Mouse (Mus musculus): Measurements from ENCODE around the gene Washc4. TPM values are rescaled to one million over a fixed set of nuclear protein-coding genes. Genes with fewer than 3 reads are reported as not detected.

Washc4 gene
- polyA plus RNA-seq, 1 experiment from 2014 or later, result 23.9 TPM

- no peak for ATAC-seq (ENCODE audit: extremely low read depth, insufficient number of reproducible peaks, low FRiP score, low TSS enrichment)
- WGBS, result 85% methylated on average over 12 of the region's 12 CpGs
- Histone ChIP-seq H3K27ac (replicated peaks) (no peak overlapping the region), H3K9ac (no peak overlapping the region), H3K4me1 (no peaks in the 10 kb centered on the region), H3K9me3 (no peaks in the 10 kb centered on the region), H3K4me3 (no peak overlapping the region), H3K4me2 (no peak overlapping the region), H3K36me3 (peaks cover 79% of the 10 kb centered on the region), H3K27me3 (replicated peaks) (no peaks in the 10 kb centered on the region)
These were observed 81.3 kb downstream of the Washc4 start for GRCm38 (mm10) chr10:83624841-83625240.

DNA sequence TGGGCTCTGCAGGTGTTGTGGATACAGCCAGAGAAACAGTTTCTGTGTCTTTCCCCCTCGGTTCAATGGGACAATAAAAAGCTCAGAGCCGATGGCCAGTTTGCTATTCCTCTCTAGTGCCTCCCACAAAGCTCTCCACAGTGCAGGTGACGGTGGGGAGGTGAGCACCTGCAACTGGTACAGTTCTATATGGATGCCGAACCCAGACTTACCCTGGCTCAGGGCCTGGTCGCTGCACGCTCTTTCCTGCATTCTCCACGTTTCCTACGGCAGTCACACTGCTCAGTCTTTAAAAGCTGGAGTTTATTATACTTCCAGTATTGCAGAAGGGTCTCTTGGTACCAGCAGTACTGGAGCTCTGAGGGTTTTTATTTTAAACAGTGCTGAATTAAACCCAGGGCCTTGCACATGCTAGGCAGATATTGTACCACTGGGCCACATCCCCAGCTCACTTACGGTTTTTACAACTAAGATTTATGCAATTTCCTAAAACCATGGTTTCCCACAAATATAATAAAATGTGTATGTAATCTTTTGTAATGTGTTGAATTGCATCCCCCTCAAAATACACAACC lies 83.6 kb downstream of the Washc4 start:
- no peaks in the 10 kb centered on the region for H3K9me3 ChIP-seq
- H3K4me2 ChIP-seq, result no peak overlapping the region
- H3K27ac ChIP-seq (replicated peaks), result no peak overlapping the region
- peaks cover 10% of the 10 kb centered on the region for H3K4me1 ChIP-seq
- no peak overlapping the region for H3K9ac ChIP-seq
- peaks cover 66% of the 10 kb centered on the region for H3K36me3 ChIP-seq
- ATAC-seq (ENCODE audit: extremely low read depth, insufficient number of reproducible peaks, low FRiP score, low TSS enrichment), result no peak
- H3K27me3 ChIP-seq (replicated peaks), result no peaks in the 10 kb centered on the region
- no peak overlapping the region for H3K4me3 ChIP-seq
- 92% methylated on average over 9 of the region's 9 CpGs for WGBS

DNA sequence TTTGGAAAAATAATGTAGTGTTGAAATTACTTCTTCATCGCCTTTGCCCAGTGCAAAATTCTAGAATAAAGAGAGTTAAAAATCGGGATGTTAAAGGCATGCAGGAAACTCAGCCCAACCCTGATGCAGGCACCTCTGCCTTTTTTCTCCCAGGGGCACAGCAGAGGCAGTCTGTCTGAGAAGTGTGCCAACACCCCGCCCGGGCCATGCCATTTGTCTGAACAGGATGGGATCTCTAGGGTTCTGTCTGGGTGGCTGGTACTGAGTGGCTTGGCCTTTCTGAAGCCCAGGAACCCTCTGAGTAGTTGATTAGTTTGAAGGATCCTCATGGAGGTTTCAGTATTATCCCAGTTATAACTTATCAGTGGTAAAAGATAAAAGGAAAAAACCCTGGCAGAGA lies 84.7 kb downstream of the Washc4 start:
- WGBS, result 83% methylated on average over 4 of the region's 4 CpGs
- ATAC-seq (ENCODE audit: extremely low read depth, insufficient number of reproducible peaks, low FRiP score, low TSS enrichment), result no peak
- Histone ChIP-seq H3K4me1 (peaks cover 10% of the 10 kb centered on the region), H3K9me3 (no peaks in the 10 kb centered on the region), H3K9ac (no peak overlapping the region), H3K4me3 (no peak overlapping the region), H3K36me3 (peaks cover 61% of the 10 kb centered on the region), H3K27ac (replicated peaks) (no peak overlapping the region), H3K4me2 (no peak overlapping the region), H3K27me3 (replicated peaks) (no peaks in the 10 kb centered on the region)

- ATAC-seq (ENCODE audit: extremely low read depth, insufficient number of reproducible peaks, low FRiP score, low TSS enrichment), result no peak
- peaks cover 12% of the 10 kb centered on the region for H3K4me1 ChIP-seq
- 82% methylated on average over 12 of the region's 12 CpGs for WGBS
- H3K4me2 ChIP-seq, result no peak overlapping the region
- no peak overlapping the region for H3K27ac ChIP-seq (replicated peaks)
- H3K27me3 ChIP-seq (replicated peaks), result no peaks in the 10 kb centered on the region
- H3K9me3 ChIP-seq, result no peaks in the 10 kb centered on the region
- H3K36me3 ChIP-seq, result peaks cover 58% of the 10 kb centered on the region
- no peak overlapping the region for H3K4me3 ChIP-seq
- no peak overlapping the region for H3K9ac ChIP-seq
These were observed 85.7 kb downstream of the Washc4 start for GRCm38 (mm10) chr10:83629190-83629781.

DNA sequence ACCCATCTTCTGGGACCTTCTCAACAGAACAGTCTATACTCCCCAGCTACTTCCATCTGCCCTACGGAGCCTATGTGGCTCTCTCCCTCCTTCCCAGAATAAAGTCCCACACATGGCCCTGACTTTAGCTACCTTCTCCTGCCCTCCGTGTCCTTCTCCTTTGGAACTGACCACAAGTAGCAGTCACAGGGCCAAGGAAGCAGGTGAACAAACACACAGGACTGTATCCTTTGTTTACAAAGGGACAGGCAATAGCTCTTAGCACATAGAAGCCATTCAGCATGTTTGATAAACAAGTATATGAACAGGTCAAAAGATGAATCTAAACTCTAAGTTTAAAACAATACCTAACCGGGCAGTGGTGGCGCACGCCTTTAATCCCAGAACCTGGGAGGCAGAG lies 86.3 kb downstream of the Washc4 start:
- H3K4me3 ChIP-seq, result no peak overlapping the region
- H3K4me1 ChIP-seq, result peaks cover 18% of the 10 kb centered on the region
- no peaks in the 10 kb centered on the region for H3K9me3 ChIP-seq
- H3K4me2 ChIP-seq, result no peak overlapping the region
- H3K9ac ChIP-seq, result no peak overlapping the region
- no peaks in the 10 kb centered on the region for H3K27me3 ChIP-seq (replicated peaks)
- H3K27ac ChIP-seq (replicated peaks), result no peak overlapping the region
- 90% methylated on average over 5 of the region's 5 CpGs for WGBS
- peaks cover 57% of the 10 kb centered on the region for H3K36me3 ChIP-seq
- no peak for ATAC-seq (ENCODE audit: extremely low read depth, insufficient number of reproducible peaks, low FRiP score, low TSS enrichment)

DNA sequence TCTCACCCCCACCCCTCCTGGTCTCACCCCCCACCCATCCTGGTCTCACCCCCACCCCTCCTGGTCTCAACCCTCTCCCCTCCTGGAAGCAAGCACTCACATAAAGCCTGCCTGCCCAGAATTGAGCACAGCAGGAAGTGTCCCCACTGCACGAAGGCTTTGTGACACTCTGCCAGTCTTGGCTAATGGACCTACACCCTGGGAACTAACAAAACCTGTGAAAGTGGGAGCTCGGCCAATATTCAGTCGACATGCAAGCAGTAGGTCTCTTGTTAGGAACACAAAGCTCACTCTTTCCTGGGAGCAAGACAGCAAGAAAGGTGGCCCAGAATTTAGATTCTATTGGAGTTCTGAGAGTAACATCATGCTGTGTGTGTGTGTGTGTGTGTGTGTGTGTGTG lies 87.3 kb downstream of the Washc4 start:
- 44% methylated on average over 3 of the region's 3 CpGs for WGBS
- H3K27ac ChIP-seq (replicated peaks), result no peak overlapping the region; the same call in 1 of the 2 replicates
- H3K4me3 ChIP-seq, result no peak overlapping the region
- no peak for ATAC-seq (ENCODE audit: extremely low read depth, insufficient number of reproducible peaks, low FRiP score, low TSS enrichment)
- H3K9me3 ChIP-seq, result no peaks in the 10 kb centered on the region
- H3K27me3 ChIP-seq (replicated peaks), result no peaks in the 10 kb centered on the region
- H3K4me1 ChIP-seq, result peaks cover 28% of the 10 kb centered on the region
- peaks cover 50% of the 10 kb centered on the region for H3K36me3 ChIP-seq
- H3K4me2 ChIP-seq, result no peak overlapping the region
- no peak overlapping the region for H3K9ac ChIP-seq

- no peak overlapping the region for H3K27ac ChIP-seq (replicated peaks)
- H3K9me3 ChIP-seq, result no peaks in the 10 kb centered on the region
- H3K4me2 ChIP-seq, result no peak overlapping the region
- H3K9ac ChIP-seq, result 0 out of 2 replicates have a peak overlapping the region, but pooled peaks have one; percentile 0
- H3K36me3 ChIP-seq, result peaks cover 42% of the 10 kb centered on the region
- no peaks in the 10 kb centered on the region for H3K27me3 ChIP-seq (replicated peaks)
- H3K4me1 ChIP-seq, result peaks cover 37% of the 10 kb centered on the region
- ATAC-seq (ENCODE audit: extremely low read depth, insufficient number of reproducible peaks, low FRiP score, low TSS enrichment), result no peak
- WGBS, result 79% methylated on average over 10 of the region's 10 CpGs
- no peak overlapping the region for H3K4me3 ChIP-seq
These were observed 88.2 kb downstream of the Washc4 start for GRCm38 (mm10) chr10:83631775-83632174.

DNA sequence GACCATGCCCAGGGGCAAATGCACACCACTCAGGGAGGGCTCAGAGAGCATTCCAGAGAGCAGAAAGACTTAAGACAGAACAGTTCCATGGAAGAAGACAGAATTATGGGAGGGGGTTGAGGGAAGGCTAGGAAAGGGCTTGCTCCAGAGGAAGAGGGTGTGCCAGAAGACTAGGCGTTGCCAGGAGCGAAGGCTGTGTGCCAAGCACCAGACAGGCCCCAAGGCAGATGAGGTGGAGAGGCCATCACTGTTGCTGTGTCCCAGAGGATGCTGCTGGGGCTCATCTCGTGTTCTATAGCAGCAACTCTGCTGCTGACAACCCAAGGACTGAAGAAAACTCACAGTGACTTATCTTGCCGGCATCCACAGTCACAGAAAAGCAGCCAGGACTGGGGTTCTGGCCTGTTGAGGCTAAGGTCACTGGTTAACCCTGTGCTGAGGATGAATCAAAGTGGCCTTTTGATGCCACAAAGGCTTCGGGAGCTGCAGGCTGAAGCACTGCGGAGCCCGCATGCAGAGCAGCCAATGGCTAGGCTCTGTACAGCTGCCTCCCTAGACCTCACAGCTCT lies 89.3 kb downstream of the Washc4 start:
- H3K4me2 ChIP-seq, result no peak overlapping the region
- 72% methylated on average over 7 of the region's 7 CpGs for WGBS
- no peak for ATAC-seq (ENCODE audit: extremely low read depth, insufficient number of reproducible peaks, low FRiP score, low TSS enrichment)
- peaks cover 47% of the 10 kb centered on the region for H3K4me1 ChIP-seq
- H3K9me3 ChIP-seq, result no peaks in the 10 kb centered on the region
- no peaks in the 10 kb centered on the region for H3K27me3 ChIP-seq (replicated peaks)
- no peak overlapping the region for H3K4me3 ChIP-seq
- no peak overlapping the region for H3K27ac ChIP-seq (replicated peaks)
- H3K36me3 ChIP-seq, result peaks cover 31% of the 10 kb centered on the region
- H3K9ac ChIP-seq, result no peak overlapping the region

DNA sequence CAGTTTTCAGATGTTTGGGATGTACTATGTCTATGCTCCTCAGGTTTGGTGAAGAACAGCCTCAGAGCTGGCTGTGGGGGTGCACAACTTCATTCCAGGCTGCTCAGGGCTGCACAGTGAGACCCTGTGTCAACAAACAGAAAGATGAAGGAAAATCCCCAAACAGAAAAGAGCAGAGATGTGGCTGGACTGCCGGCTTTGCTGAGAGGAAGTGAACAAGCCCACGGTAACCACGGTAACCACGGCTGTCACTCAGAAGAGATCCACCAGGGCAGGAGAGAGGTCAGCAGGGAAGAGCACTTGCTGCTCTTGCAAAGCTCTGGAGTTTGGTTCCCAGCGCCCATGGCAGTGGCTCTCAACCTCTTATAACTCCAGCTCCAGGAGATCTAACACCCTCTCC lies 90.9 kb downstream of the Washc4 start:
- ATAC-seq (ENCODE audit: extremely low read depth, insufficient number of reproducible peaks, low FRiP score, low TSS enrichment), result no peak
- H3K9me3 ChIP-seq, result no peaks in the 10 kb centered on the region
- 37% methylated on average over 5 of the region's 5 CpGs for WGBS
- H3K4me1 ChIP-seq, result peaks cover 52% of the 10 kb centered on the region
- no peak overlapping the region for H3K4me2 ChIP-seq
- no peak overlapping the region for H3K27ac ChIP-seq (replicated peaks)
- peaks cover 23% of the 10 kb centered on the region for H3K36me3 ChIP-seq
- H3K27me3 ChIP-seq (replicated peaks), result no peaks in the 10 kb centered on the region
- H3K4me3 ChIP-seq, result no peak overlapping the region
- no peak overlapping the region for H3K9ac ChIP-seq

DNA sequence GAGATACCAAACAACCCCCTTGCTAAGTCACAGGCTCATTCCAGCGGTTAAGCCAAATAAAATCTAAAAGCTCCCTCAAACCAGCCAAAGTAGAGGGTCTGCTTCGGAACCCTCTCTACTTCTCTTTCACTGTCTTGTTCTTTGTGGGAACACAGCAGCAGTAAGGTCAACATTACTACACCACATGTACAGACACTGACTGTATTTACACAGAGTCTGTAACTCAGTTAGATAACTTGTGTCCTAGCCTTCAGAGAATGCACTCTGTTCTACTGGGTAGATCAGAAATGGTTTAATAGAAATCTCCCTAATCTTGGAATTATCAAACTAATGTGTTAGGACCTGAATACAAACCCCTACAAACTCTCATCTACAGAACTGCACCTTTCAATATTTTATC lies 92.6 kb downstream of the Washc4 start:
- Histone ChIP-seq H3K4me2 (no peak overlapping the region), H3K9ac (peak overlapping the region; percentile 10; the same call in 1 of the 2 replicates), H3K9me3 (no peaks in the 10 kb centered on the region), H3K27ac (replicated peaks) (no peak overlapping the region), H3K4me1 (peaks cover 46% of the 10 kb centered on the region), H3K36me3 (peaks cover 29% of the 10 kb centered on the region), H3K4me3 (no peak overlapping the region), H3K27me3 (replicated peaks) (no peaks in the 10 kb centered on the region)
- WGBS, result 90% methylated on average over 2 of the region's 2 CpGs
- ATAC-seq (ENCODE audit: extremely low read depth, insufficient number of reproducible peaks, low FRiP score, low TSS enrichment), result no peak

DNA sequence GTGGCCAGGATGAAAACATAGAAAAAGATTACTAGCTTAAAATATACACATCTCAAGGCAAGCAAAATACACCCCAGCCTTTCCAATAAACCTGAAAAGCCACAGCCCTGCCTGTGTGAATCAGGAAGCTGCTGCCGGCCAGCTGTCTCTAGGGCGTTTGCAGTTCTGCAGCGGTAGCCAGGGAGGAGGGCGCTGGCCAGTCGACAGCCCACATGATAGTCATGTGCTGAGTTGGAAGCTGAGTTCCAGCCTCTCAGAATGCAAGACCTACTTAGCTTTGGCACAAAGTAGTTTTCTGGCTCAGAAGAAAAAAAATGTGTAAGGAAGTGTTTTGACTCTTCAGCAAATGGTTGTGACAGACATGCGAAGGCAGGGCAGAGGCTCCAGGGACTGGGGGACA lies 93.7 kb downstream of the Washc4 start:
- no peaks in the 10 kb centered on the region for H3K27me3 ChIP-seq (replicated peaks)
- H3K4me1 ChIP-seq, result peaks cover 42% of the 10 kb centered on the region
- 5% methylated on average over 6 of the region's 6 CpGs for WGBS
- peaks cover 19% of the 10 kb centered on the region for H3K36me3 ChIP-seq
- H3K9ac ChIP-seq, result no peak overlapping the region
- peak overlapping the region; percentile 48 for H3K27ac ChIP-seq (replicated peaks)
- no peaks in the 10 kb centered on the region for H3K9me3 ChIP-seq
- no peak overlapping the region for H3K4me3 ChIP-seq
- H3K4me2 ChIP-seq, result peak overlapping the region; percentile 36
- no peak for ATAC-seq (ENCODE audit: extremely low read depth, insufficient number of reproducible peaks, low FRiP score, low TSS enrichment)

DNA sequence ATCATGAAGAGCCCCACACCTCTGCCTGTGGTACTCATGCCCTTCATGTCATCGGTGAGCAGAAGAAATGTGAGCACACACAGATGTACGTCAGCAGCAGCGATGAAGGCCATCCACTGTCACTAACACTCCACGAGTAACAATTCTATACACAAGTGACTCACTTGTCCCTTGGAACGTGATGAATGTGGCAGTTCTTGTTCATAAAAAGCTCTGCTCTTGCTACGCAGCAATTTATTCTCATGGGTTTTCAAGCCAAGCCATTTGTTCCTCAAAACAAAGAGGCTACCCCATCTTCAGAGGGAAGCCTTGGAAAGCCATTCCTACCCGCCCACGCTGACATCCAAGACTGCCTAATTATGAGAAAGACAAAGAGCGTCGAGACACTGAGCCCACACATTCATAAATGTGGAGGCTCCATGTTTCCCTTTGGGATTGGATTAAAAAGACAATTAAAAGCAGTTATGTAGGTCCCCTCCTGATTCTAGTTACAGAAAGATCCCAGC lies 96.4 kb downstream of the Washc4 start:
- no peak overlapping the region for H3K4me3 ChIP-seq
- H3K27me3 ChIP-seq (replicated peaks), result no peaks in the 10 kb centered on the region
- H3K4me1 ChIP-seq, result peaks cover 54% of the 10 kb centered on the region
- H3K36me3 ChIP-seq, result peaks cover 14% of the 10 kb centered on the region
- H3K9ac ChIP-seq, result no peak overlapping the region
- H3K9me3 ChIP-seq, result no peaks in the 10 kb centered on the region
- H3K4me2 ChIP-seq, result no peak overlapping the region
- H3K27ac ChIP-seq (replicated peaks), result no peak overlapping the region
- no peak for ATAC-seq (ENCODE audit: extremely low read depth, insufficient number of reproducible peaks, low FRiP score, low TSS enrichment)
- WGBS, result 85% methylated on average over 10 of the region's 10 CpGs

All from heart, embryonic 13.5 days (tissue).